Mouse (Mus musculus) MN1 (cell line): ENCODE measurements around the gene Srsf10.

ENCODE experiments used
- DNase-seq: peaks from one replicate; pipeline ENCODE4 v3.0.0-alpha.2; 2016; ENCODE audit warnings: low spot score

Srsf10 gene

DNA sequence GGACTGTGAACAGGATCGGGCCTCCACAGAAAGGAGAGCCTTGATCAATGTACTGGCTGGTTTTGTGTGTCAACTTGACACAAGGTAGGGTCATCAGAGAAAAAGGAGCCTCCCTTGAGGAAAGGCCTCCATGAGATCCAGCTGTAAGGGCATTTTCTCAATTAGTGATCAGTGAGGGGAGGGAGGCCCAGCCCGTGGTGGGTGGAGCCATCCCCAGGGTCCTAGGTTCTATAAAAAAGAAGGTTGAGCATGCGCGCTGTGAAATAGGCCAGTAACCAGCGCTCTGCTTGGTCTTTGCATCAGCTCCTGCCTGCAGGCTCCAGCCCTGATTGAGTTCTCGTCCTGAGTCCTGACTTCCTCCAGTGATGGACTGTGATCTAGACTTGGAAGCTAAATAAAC lies 29.0 kb downstream of the Srsf10 start:
- no peak for DNase-seq

DNA sequence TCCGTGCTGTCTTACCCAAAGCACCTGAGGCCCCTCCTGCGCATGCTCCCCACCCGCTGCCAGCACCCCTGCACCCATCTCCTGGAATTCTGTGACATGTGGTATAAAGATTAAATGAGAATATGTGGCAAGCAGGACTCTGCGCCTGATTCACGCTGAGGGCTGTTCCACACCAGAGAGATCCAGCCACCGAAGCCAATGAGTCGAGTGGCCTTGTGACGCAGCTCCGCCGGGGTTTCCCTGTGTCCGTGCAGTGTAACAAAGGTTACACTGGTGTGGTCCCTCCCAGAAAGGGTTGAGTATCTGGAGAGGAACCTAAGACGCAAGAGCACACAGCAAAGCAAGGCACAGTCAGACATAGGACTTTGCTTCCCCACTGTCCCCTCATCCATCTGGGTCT lies 30.1 kb downstream of the Srsf10 start:
- no peak for DNase-seq

- no peak for DNase-seq
These were observed 30.6 kb downstream of the Srsf10 start for GRCm38 (mm10) chr4:135886184-135886583.

GRCm38 (mm10) chr4:135888448-135889057 lies 33.0 kb downstream of the Srsf10 start:
- DNase-seq: no peak

- DNase-seq: no peak
These were observed 33.8 kb downstream of the Srsf10 start for GRCm38 (mm10) chr4:135889146-135889883.

- DNase-seq: peak; percentile 86
These were observed 34.3 kb downstream of the Srsf10 start for GRCm38 (mm10) chr4:135889884-135890283.

GRCm38 (mm10) chr4:135891539-135891938 lies 36.0 kb downstream of the Srsf10 start:
- DNase-seq: no peak

GRCm38 (mm10) chr4:135892884-135893283 lies 37.3 kb downstream of the Srsf10 start:
- DNase-seq: no peak

- no peak for DNase-seq
These were observed 39.6 kb downstream of the Srsf10 start, which contains the start of gene Cnr2 for GRCm38 (mm10) chr4:135895071-135895571. Gene Cnr2, plus strand, starts transcription at chr4:135895394.

DNA sequence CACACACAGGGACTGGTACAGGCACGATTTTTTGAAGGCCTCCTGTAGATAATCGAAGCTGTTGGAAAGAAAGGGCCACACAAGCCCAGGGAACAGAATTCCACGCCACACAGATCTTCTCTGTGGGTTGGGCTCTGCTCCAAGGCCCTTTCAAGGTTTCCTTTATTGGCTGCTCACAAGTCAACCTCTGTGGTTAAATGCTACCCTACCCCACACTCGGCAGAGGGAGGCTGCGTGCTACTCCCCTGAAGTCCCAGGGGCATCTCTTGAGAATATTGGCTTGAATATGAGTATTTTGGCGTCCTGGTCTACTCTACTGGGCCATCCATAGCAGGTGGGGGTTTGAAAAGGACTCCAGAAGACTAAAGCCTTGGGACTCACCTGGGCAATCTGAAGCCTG lies 40.6 kb downstream of the Srsf10 start:
- DNase-seq: no peak

GRCm38 (mm10) chr4:135898380-135899049 lies 43.0 kb downstream of the Srsf10 start:
- peak; percentile 91 for DNase-seq

- DNase-seq: no peak
These were observed 43.5 kb downstream of the Srsf10 start for GRCm38 (mm10) chr4:135899050-135899448.

GRCm38 (mm10) chr4:135900008-135900407 lies 44.5 kb downstream of the Srsf10 start:
- DNase-seq: no peak

- DNase-seq: no peak
These were observed 47.2 kb downstream of the Srsf10 start for GRCm38 (mm10) chr4:135902606-135903242.

GRCm38 (mm10) chr4:135904810-135905209 lies 49.3 kb downstream of the Srsf10 start:
- DNase-seq: no peak

DNA sequence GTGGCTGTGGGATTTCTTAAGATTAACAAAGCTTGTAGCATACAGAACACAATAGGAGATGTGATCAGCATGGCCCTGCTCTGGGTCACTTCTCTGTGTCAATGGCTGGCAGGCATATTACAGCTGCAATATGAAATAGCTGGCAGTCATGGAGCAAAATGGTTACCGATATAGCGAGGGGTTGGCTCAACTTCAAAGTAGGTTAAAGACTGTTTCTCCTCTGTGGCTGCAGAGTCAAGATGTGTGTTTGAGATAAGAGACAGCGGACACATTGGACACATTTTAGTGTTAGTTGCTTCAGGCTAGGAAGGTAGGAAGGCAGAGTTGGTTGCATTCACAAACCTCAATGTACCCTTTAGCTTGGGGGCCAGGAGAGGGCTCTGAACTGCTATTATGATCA lies 51.1 kb downstream of the Srsf10 start:
- DNase-seq: peak; percentile 44

- DNase-seq: no peak
These were observed 53.9 kb downstream of the Srsf10 start for GRCm38 (mm10) chr4:135909326-135910066.

DNA sequence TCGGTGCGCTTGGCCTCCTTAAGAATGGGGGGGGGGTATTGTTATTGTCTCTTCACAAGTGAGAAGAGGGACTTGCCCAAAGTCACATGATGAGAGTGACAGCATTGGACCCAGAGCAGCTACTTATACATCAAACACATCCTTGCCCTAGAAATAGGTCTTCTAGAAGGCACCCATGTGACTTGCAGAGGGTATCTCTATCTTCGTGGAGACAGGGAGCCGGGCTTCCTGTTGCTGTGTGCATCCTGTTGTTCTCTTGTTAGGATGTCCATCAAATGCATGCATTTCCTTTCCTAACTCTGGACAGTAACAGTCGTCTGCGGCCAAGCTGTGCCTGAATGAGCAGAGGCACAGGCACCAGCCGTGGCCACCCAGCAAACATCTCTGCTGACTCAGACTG lies 56.0 kb downstream of the Srsf10 start:
- DNase-seq: no peak

GRCm38 (mm10) chr4:135912164-135912563 lies 56.6 kb downstream of the Srsf10 start:
- peak; percentile 48 for DNase-seq

GRCm38 (mm10) chr4:135912835-135913234 lies 57.3 kb downstream of the Srsf10 start:
- peak; percentile 72 for DNase-seq

GRCm38 (mm10) chr4:135913433-135913832 lies 57.9 kb downstream of the Srsf10 start:
- DNase-seq: no peak
